Mouse (Mus musculus): ENCODE results near the gene Swap70. TPM values are rescaled to one million over a fixed set of nuclear protein-coding genes. Genes with fewer than 3 reads are reported as not detected.

Swap70 gene
- total RNA-seq, 2 experiments from 2014 or later, result 12.5 to 14.3 TPM

DNA sequence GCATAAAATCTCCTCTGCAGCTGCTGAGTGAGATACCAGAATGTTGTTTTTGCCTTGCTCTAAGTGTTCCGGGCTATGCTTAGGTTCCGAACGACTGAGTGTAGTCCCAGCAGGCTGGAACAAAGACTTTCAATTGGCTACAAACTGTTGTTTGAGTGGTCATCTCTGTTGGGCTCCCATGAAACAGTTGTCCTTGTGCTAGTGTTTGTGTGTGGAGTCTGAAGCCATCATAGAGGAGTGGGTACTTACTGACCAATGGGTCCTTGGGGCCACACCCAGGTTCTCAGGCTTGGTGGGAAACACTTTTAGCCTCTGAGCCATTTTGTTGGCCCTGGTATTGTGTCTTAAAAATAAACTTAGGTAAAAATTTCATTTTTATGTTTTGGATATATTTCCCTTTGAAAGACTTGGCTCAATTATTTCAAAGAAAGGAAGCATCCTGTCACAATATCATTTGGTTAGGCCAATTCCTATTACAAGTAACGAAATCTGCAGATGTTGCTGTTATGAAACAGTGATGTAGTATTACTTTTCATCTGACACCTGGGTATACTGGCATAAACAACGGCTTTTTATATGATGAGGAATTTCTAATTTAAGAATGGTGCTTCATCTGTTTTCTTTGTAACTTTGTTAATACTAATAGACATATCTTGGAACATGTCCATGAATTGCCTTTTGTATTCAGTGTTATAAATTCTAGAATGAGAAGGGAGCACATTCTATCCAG is 104.0 kb downstream of the Swap70 start:
- no peak for DNase-seq (ENCODE audit: low spot score in 2 of 2)
- intact Hi-C loops (cut with DNase I), result no loop called here

Other genes starting within 250 kb of the Swap70 start
- gene Tmem41b, start 234.8 kb upstream of the Swap70 start, total RNA-seq (2021), result 10 to 100 TPM; 54.7 to 55.1 TPM
- gene Ipo7, start 203.4 kb upstream of the Swap70 start, total RNA-seq (2021), result 10 to 100 TPM; 90.1 to 91.0 TPM
- 1 to 10 TPM; 9.5 to 10.0 TPM for gene Zfp143, start 160.5 kb upstream of the Swap70 start, total RNA-seq (2021)
- gene Wee1, start 99.7 kb upstream of the Swap70 start, total RNA-seq (2021), result 10 to 100 TPM; 15.8 to 19.5 TPM